Mouse (Mus musculus): ENCODE measurements around the gene Wnt9a. TPM values are rescaled to one million over a fixed set of nuclear protein-coding genes. Genes with fewer than 3 reads are reported as not detected.

Wnt9a gene
- under 1 TPM; 0.29 to 0.68 TPM for polyA plus RNA-seq (2012; fragmentation: generic; extraction: Trizol)

DNA sequence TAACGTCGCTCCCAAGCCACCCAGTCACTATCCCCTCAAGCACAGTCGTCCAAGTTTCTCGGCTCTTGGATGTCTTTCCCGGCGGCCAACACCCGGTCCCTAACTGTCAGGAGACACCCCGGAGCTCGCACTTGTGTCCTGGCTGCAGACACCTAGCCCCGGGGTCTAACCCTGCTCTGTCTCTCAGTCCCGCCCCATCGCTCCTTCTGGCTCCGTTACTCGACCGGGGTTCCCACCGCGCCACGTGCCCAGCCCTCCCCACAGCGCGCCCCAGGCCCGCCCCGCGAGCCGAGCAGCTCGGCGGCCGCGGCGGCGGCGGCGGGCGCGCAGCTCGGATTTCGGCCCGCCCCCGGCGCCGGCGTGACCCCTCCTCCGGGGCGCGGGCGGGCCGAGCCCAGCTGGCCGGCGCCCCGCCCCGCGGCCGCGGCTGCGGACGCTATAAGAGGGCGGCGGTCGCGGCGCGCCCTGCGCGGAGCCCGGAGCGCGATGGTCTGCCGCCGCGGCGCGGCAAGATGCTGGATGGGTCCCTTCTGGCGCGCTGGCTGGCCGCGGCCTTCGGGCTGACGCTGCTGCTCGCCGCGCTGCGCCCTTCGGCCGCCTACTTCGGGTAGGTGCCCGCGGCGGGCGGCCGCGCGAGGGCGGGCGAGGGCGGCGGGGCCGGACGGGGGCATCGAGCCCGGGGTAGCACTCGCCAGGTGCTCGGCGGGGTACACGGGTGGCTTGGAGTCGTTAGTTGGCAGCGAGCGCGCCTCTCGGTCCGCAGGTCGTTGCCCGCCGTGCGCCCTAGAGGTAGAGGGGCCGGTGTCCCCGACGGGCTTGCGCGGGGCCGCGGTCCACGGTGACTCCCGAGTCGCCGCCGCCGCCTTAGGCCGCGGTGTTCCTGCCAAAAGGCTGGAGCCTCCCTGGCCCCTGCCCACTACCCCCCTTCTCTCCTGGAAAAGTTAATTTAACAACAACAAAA, at the start of gene Wnt9a:
Gene Wnt9a, plus strand, starts transcription at position 468 of the 961 bp plus-strand sequence.

DNA sequence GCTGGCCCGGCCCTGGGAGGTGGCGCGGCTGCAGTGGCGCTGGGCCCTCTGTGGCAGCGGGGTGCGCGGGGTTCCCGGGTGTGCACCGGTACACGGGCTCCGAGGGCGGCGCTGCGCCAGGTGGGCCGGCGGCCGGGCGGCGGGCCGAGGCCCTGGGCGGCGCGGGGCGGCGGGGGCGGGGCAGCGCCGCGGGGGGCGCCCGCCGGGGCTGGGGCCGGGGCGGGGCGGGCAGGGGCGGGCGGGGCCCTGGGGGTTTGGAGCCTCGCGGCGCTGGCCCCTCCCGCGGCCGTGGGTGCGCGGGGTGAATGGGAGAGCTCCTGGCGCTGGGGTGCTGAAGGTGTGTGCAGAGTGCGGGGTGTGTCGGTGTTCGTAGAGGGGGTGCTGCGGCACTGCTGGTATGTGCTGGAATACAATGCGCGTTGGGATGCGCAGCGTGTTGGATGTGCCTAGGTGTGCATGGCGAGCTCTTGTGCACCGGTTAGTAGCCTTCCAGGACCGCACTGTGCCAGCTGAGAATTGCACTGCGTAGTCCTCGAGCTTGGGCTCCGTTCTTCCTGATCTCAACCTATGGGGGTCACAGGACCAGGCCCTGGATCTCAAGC, 15.9 kb upstream of the Wnt9a start, which contains the start of gene Wnt3a:
Gene Wnt3a, minus strand, starts transcription at position 51 of the 602 bp plus-strand sequence.

GRCm38 (mm10) chr11:59375475-59375874, 68.7 kb downstream of the Wnt9a start, which contains the start of gene Prss38:
TSS of gene Prss38 (minus strand) at chr11:59375657.

Other genes with a start within 250 kb of the Wnt9a start
- gene Obscn, start 170.5 kb upstream of the Wnt9a start, polyA plus RNA-seq (2012; fragmentation: generic; extraction: Trizol): under 1 TPM; 0.01 to 0.12 TPM
- 1 to 10 TPM; 2.6 to 3.3 TPM for gene Iba57, start 143.2 kb upstream of the Wnt9a start, polyA plus RNA-seq (2012; fragmentation: generic; extraction: Trizol)
- under 1 TPM in 1 of 2 experiments, not detected in 1; 0.25 TPM for gene Gjc2, start 123.7 kb upstream of the Wnt9a start, polyA plus RNA-seq (2012; fragmentation: generic; extraction: Trizol)
- gene Guk1, start 114.7 kb upstream of the Wnt9a start, polyA plus RNA-seq (2012; fragmentation: generic; extraction: Trizol): 100 to 1,000 TPM; 116 to 118 TPM
- 10 to 100 TPM; 36.2 to 41.8 TPM for gene Mrpl55, start 104.4 kb upstream of the Wnt9a start, polyA plus RNA-seq (2012; fragmentation: generic; extraction: Trizol)
- gene 2310033P09Rik, start 98.6 kb upstream of the Wnt9a start, polyA plus RNA-seq (2012; fragmentation: generic; extraction: Trizol): 10 to 100 TPM; 30.8 to 43.7 TPM
- gene Arf1, start 78.7 kb upstream of the Wnt9a start, polyA plus RNA-seq (2012; fragmentation: generic; extraction: Trizol): 100 to 1,000 TPM; 232 to 474 TPM
- gene Wnt3a, start 16.2 kb upstream of the Wnt9a start, polyA plus RNA-seq (2012; fragmentation: generic; extraction: Trizol): not detected
- under 1 TPM in 1 of 2 experiments, not detected in 1; 0.04 TPM for gene Prss38, start 68.7 kb downstream of the Wnt9a start, polyA plus RNA-seq (2012; fragmentation: generic; extraction: Trizol)
- gene Jmjd4, start 143.1 kb downstream of the Wnt9a start, polyA plus RNA-seq (2012; fragmentation: generic; extraction: Trizol): 1 to 10 TPM; 1.1 to 2.9 TPM
- gene Snap47, start 144.3 kb downstream of the Wnt9a start, polyA plus RNA-seq (2012; fragmentation: generic; extraction: Trizol): 10 to 100 TPM; 49.2 to 76.4 TPM
- gene Zfp867, start 165.5 kb downstream of the Wnt9a start, polyA plus RNA-seq (2012; fragmentation: generic; extraction: Trizol): 1 to 10 TPM in 1 of 2 experiments, under 1 TPM in 1; 0.06 to 2.0 TPM
- 10 to 100 TPM; 13.4 to 32.4 TPM for gene Zkscan17, start 219.8 kb downstream of the Wnt9a start, polyA plus RNA-seq (2012; fragmentation: generic; extraction: Trizol)
- under 1 TPM; under 0.01 to 0.07 TPM for gene Nlrp3, start 234.6 kb downstream of the Wnt9a start, polyA plus RNA-seq (2012; fragmentation: generic; extraction: Trizol)

Measured in C3H10T1/2 (cell line).